Mouse (Mus musculus) heart, embryonic 14.5 days (tissue): ENCODE data around the gene Ralgapa2. TPM values are rescaled to one million over a fixed set of nuclear protein-coding genes. Genes with fewer than 3 reads are reported as not detected.

Experiments
- ATAC-seq: fragments of 200-750 bp; cut with Nextera tagmentation; 2 replicates; pipeline ENCODE4 v1.8.0; 2017; ENCODE audit warnings: low read depth, moderate TSS enrichment; ENCODE audit not compliant: insufficient number of reproducible peaks, insufficient read depth, low FRiP score
- H3K27ac ChIP-seq, 2 experiments: fragments of 200-500 bp in 1 of 2; fragments of 300-500 bp in 1 of 2; sonication (generic) in 1 of 2; replicated peaks in 1 of 2; 2 replicates each; pipeline ENCODE4 v1.5.1; 2012 to 2014; ENCODE audit warnings: low read depth in 2 of 2, low read length in 2 of 2, control low read depth in 1 of 2, mild to moderate bottlenecking in 1 of 2, mixed read lengths in 1 of 2; ENCODE audit not compliant: control insufficient read depth in 1 of 2, insufficient read depth in 1 of 2
- H3K27me3 ChIP-seq: fragments of 300-500 bp; sonication (generic); 2 replicates; pipeline ENCODE4 v1.6.1; 2014; ENCODE audit warnings: mild to moderate bottlenecking, low read length, control low read depth; ENCODE audit not compliant: control insufficient read depth, insufficient read depth
- H3K36me3 ChIP-seq: fragments of 300-500 bp; sonication (generic); 2 replicates; pipeline ENCODE4 v1.6.1; 2014; ENCODE audit warnings: mild to moderate bottlenecking, control low read depth, low read length, mixed read lengths; ENCODE audit not compliant: control insufficient read depth, insufficient read depth
- H3K4me1 ChIP-seq, 2 experiments: fragments of 200-500 bp in 1 of 2; fragments of 300-500 bp in 1 of 2; sonication (generic) in 1 of 2; 2 replicates each; pipeline ENCODE4 v1.6.1; 2012 to 2014; ENCODE audit warnings: low read length in 2 of 2, control low read depth in 1 of 2, mixed read lengths in 1 of 2; ENCODE audit not compliant: control insufficient read depth in 2 of 2, insufficient read depth in 2 of 2
- H3K4me2 ChIP-seq: fragments of 300-500 bp; sonication (generic); 2 replicates; pipeline ENCODE4 v1.6.1; 2014; ENCODE audit warnings: mild to moderate bottlenecking, low read length
- H3K4me3 ChIP-seq, 2 experiments: fragments of 200-500 bp in 1 of 2; fragments of 300-500 bp in 1 of 2; sonication (generic) in 1 of 2; 2 replicates each; pipeline ENCODE4 v1.5.1; 2012 to 2014; ENCODE audit warnings: low read length in 2 of 2, mild to moderate bottlenecking in 2 of 2, control low read depth in 1 of 2, low read depth in 1 of 2, moderate library complexity in 1 of 2; ENCODE audit not compliant: control insufficient read depth in 1 of 2, insufficient read depth in 1 of 2
- H3K9ac ChIP-seq: fragments of 300-500 bp; sonication (generic); 2 replicates; pipeline ENCODE4 v1.6.1; 2014; ENCODE audit warnings: mild to moderate bottlenecking, low read length
- H3K9me3 ChIP-seq: fragments of 300-500 bp; sonication (generic); 2 replicates; pipeline ENCODE4 v1.6.1; 2016; ENCODE audit warnings: low read length, control low read depth; ENCODE audit not compliant: control insufficient read depth
- WGBS: fragments of 180-500 bp; shearing (Covaris S2); extraction: QIAGEN DNeasy Blood & Tissue Kit; methylation state at CpG from one replicate; pipeline ENCODE4 v1.1.7; 2014; 5-methylcytosine and 5-hydroxymethylcytosine counted together
- polyA plus RNA-seq: library from polyadenylated mRNA; unstranded; fragments of >200 nt; fragmentation: Nextera tagmentation; extraction: Ambion mirVana; gene quantifications from 2 replicates; pipeline ENCODE4 v1.2.1, GENCODE M21; 2014

Ralgapa2 gene
- polyA plus RNA-seq, 1 experiment from 2014 or later: 11.0 TPM

- Histone ChIP-seq H3K4me2 (no peak overlapping the region), H3K9me3 (no peaks in the 10 kb centered on the region), H3K27me3 (no peaks in the 10 kb centered on the region), H3K27ac (no peak overlapping the region), H3K9ac (no peak overlapping the region), H3K4me1 (no peaks in the 10 kb centered on the region), H3K36me3 (peaks cover 5% of the 10 kb centered on the region), H3K4me3 (no peak overlapping the region)
- WGBS: 81% methylated on average over 2 of the region's 2 CpGs
- no peak for ATAC-seq
Measured at GRCm38 (mm10) chr2:146322019-146322418, 190.1 kb downstream of the Ralgapa2 start.

GRCm38 (mm10) chr2:146320666-146321065 is 191.5 kb downstream of the Ralgapa2 start:
- no peaks in the 10 kb centered on the region for H3K9me3 ChIP-seq
- H3K4me1 ChIP-seq: no peaks in the 10 kb centered on the region
- no peak overlapping the region for H3K4me2 ChIP-seq
- 88% methylated on average over 2 of the region's 2 CpGs for WGBS
- no peak overlapping the region for H3K4me3 ChIP-seq
- H3K9ac ChIP-seq: no peak overlapping the region
- no peaks in the 10 kb centered on the region; the same call in 1 of the 2 replicates for H3K36me3 ChIP-seq
- H3K27ac ChIP-seq: no peak overlapping the region
- H3K27me3 ChIP-seq: no peaks in the 10 kb centered on the region
- ATAC-seq: no peak

- Histone ChIP-seq H3K27ac (no peak overlapping the region), H3K4me3 (no peak overlapping the region), H3K4me1 (no peaks in the 10 kb centered on the region), H3K36me3 (peaks cover 7% of the 10 kb centered on the region; the same call in 1 of the 2 replicates), H3K4me2 (no peak overlapping the region), H3K9ac (no peak overlapping the region), H3K27me3 (no peaks in the 10 kb centered on the region), H3K9me3 (no peaks in the 10 kb centered on the region)
- ATAC-seq: no peak
- WGBS: 69% methylated on average over 5 of the region's 5 CpGs
Measured at GRCm38 (mm10) chr2:146314751-146315150, 197.4 kb downstream of the Ralgapa2 start.

GRCm38 (mm10) chr2:146313811-146314210 is 198.3 kb downstream of the Ralgapa2 start:
- no peak for ATAC-seq
- Histone ChIP-seq H3K27me3 (no peaks in the 10 kb centered on the region), H3K4me1 (no peaks in the 10 kb centered on the region), H3K4me2 (no peak overlapping the region), H3K9ac (no peak overlapping the region), H3K36me3 (peaks cover 7% of the 10 kb centered on the region; the same call in 1 of the 2 replicates), H3K4me3 (no peak overlapping the region), H3K9me3 (no peaks in the 10 kb centered on the region), H3K27ac (no peak overlapping the region)
- WGBS: 80% methylated on average over 4 of the region's 4 CpGs

DNA sequence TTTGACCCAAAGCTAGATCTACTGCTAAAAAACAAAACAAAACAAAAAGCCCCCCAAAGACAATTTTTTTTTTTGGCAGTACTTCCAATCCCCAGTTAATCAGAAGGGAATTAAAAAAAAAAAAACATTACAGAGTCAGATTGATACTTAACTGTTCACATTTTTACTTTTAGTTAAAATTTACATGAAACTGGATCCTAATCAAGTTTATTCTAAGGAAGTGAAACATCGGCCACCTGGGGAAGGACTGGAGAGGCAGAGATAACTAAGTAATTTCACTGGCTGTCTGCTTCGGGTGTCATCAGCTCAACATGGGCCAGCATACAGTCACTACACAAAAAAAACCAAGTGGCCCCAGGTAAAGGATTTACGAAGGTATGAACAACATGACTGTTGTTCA is 201.4 kb downstream of the Ralgapa2 start:
- H3K4me1 ChIP-seq: no peaks in the 10 kb centered on the region; a peak in 1 of 4 replicates
- H3K9me3 ChIP-seq: no peaks in the 10 kb centered on the region
- no peak overlapping the region for H3K9ac ChIP-seq
- H3K4me3 ChIP-seq: no peak overlapping the region
- no peak overlapping the region for H3K4me2 ChIP-seq
- peaks cover 7% of the 10 kb centered on the region; the same call in 1 of the 2 replicates for H3K36me3 ChIP-seq
- H3K27ac ChIP-seq: no peak overlapping the region
- 82% methylated on average over 3 of the region's 3 CpGs for WGBS
- H3K27me3 ChIP-seq: no peaks in the 10 kb centered on the region
- ATAC-seq: no peak

DNA sequence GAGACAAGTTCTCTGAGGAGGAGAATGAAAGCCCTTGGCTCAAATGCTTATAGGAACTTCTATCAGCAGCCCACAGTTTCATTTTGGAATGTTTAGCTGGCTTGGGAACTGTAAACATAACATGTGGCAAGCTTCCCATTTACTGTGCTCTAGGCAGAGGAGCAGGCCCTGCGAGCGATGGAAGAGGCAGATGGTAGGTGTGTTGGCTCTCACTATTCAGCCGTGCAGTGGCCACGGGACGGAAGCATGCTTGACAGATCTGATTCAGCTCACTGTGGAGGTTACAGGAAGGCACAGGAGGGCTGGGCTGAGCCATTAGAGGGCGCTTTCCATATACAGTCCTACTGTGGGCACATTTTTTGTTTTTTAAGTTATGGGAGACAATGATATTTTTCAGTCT is 201.9 kb downstream of the Ralgapa2 start:
- Histone ChIP-seq H3K4me1 (no peaks in the 10 kb centered on the region; a peak in 1 of 4 replicates), H3K4me3 (no peak overlapping the region), H3K27me3 (no peaks in the 10 kb centered on the region), H3K9ac (no peak overlapping the region), H3K36me3 (peaks cover 7% of the 10 kb centered on the region; the same call in 1 of the 2 replicates), H3K4me2 (no peak overlapping the region), H3K27ac (no peak overlapping the region), H3K9me3 (no peaks in the 10 kb centered on the region)
- WGBS: 71% methylated on average over 6 of the region's 6 CpGs
- no peak for ATAC-seq

- H3K9me3 ChIP-seq: no peaks in the 10 kb centered on the region
- no peak for ATAC-seq
- H3K4me1 ChIP-seq: no peaks in the 10 kb centered on the region; a peak in 1 of 4 replicates
- H3K9ac ChIP-seq: no peak overlapping the region
- no peak overlapping the region for H3K27ac ChIP-seq
- 86% methylated on average over 2 of the region's 2 CpGs for WGBS
- peaks cover 2% of the 10 kb centered on the region; the same call in 1 of the 2 replicates for H3K36me3 ChIP-seq
- no peak overlapping the region for H3K4me3 ChIP-seq
- no peak overlapping the region for H3K4me2 ChIP-seq
- no peaks in the 10 kb centered on the region for H3K27me3 ChIP-seq
Measured at GRCm38 (mm10) chr2:146309413-146309812, 202.7 kb downstream of the Ralgapa2 start.

DNA sequence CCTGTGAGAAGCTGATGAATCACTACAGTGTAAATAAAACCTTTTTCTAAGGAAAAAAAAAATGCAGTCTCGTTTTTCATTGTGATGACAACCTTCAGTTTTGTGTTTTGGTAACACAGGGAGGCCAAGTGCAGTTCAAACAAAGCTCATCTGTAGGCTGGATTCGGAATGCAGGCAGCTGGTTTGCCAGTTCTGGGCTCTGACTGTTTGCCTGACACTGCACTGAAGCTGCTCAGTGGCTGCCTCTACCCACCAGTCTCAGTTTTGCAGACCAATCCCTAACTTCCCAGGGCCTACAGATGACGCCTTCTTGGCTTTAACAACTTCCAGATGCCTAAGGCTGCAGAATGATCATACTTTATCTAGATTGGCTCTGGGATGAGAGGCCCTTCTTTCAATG is 205.1 kb downstream of the Ralgapa2 start:
- no peak for ATAC-seq
- H3K4me3 ChIP-seq: no peak overlapping the region
- 51% methylated on average over 3 of the region's 3 CpGs for WGBS
- H3K4me1 ChIP-seq: no peaks in the 10 kb centered on the region; a peak in 1 of 4 replicates
- H3K27me3 ChIP-seq: no peaks in the 10 kb centered on the region
- H3K9ac ChIP-seq: no peak overlapping the region
- H3K4me2 ChIP-seq: no peak overlapping the region
- no peaks in the 10 kb centered on the region for H3K36me3 ChIP-seq
- no peaks in the 10 kb centered on the region for H3K9me3 ChIP-seq
- no peak overlapping the region for H3K27ac ChIP-seq
